Mouse (Mus musculus): ENCODE data around the gene Nr3c2.

Gene Nr3c2

GRCm38 (mm10) chr8:76971761-76972404 is 72.6 kb downstream of the Nr3c2 start:
- peak; percentile 64 for DNase-seq (ENCODE audit: low spot score)

- peak; percentile 74 for DNase-seq (ENCODE audit: low spot score)
Observed at GRCm38 (mm10) chr8:76972947-76973552, 73.8 kb downstream of the Nr3c2 start.

GRCm38 (mm10) chr8:76977907-76978306 is 78.7 kb downstream of the Nr3c2 start:
- no peak for DNase-seq (ENCODE audit: low spot score)

- no peak for DNase-seq (ENCODE audit: low spot score)
Observed at GRCm38 (mm10) chr8:76984082-76984481, 84.8 kb downstream of the Nr3c2 start.

- no peak for DNase-seq (ENCODE audit: low spot score)
Observed at GRCm38 (mm10) chr8:76984851-76985250, 85.6 kb downstream of the Nr3c2 start.

GRCm38 (mm10) chr8:76987876-76988275 is 88.6 kb downstream of the Nr3c2 start:
- DNase-seq (ENCODE audit: low spot score), result peak; percentile 28

GRCm38 (mm10) chr8:76998276-76998675 is 99.0 kb downstream of the Nr3c2 start:
- no peak for DNase-seq (ENCODE audit: low spot score)

- DNase-seq (ENCODE audit: low spot score), result no peak
Observed at GRCm38 (mm10) chr8:77009425-77009824, 110.2 kb downstream of the Nr3c2 start.

GRCm38 (mm10) chr8:77011985-77012384 is 112.7 kb downstream of the Nr3c2 start:
- no peak for DNase-seq (ENCODE audit: low spot score)

- DNase-seq (ENCODE audit: low spot score), result no peak
Observed at GRCm38 (mm10) chr8:77012641-77013040, 113.4 kb downstream of the Nr3c2 start.

GRCm38 (mm10) chr8:77016713-77017112 is 117.5 kb downstream of the Nr3c2 start:
- no peak for DNase-seq (ENCODE audit: low spot score)

GRCm38 (mm10) chr8:77023837-77024710 is 124.8 kb downstream of the Nr3c2 start:
- DNase-seq (ENCODE audit: low spot score), result peak; percentile 26

- DNase-seq (ENCODE audit: low spot score), result no peak
Observed at GRCm38 (mm10) chr8:77031213-77031612, 132.0 kb downstream of the Nr3c2 start.

- no peak for DNase-seq (ENCODE audit: low spot score)
Observed at GRCm38 (mm10) chr8:77033706-77034464, 134.6 kb downstream of the Nr3c2 start.

- no peak for DNase-seq (ENCODE audit: low spot score)
Observed at GRCm38 (mm10) chr8:77034465-77034829, 135.2 kb downstream of the Nr3c2 start.

GRCm38 (mm10) chr8:77041214-77041613 is 142.0 kb downstream of the Nr3c2 start:
- no peak for DNase-seq (ENCODE audit: low spot score)

- no peak for DNase-seq (ENCODE audit: low spot score)
Observed at GRCm38 (mm10) chr8:77044849-77045248, 145.6 kb downstream of the Nr3c2 start.

- DNase-seq (ENCODE audit: low spot score), result no peak
Observed at GRCm38 (mm10) chr8:77045711-77046110, 146.5 kb downstream of the Nr3c2 start.

GRCm38 (mm10) chr8:77046217-77046616 is 147.0 kb downstream of the Nr3c2 start:
- DNase-seq (ENCODE audit: low spot score), result no peak

- no peak for DNase-seq (ENCODE audit: low spot score)
Observed at GRCm38 (mm10) chr8:77046731-77047130, 147.5 kb downstream of the Nr3c2 start.

GRCm38 (mm10) chr8:77051399-77052275 is 152.4 kb downstream of the Nr3c2 start:
- DNase-seq (ENCODE audit: low spot score), result peak; percentile 14

Data from adipocyte (in vitro differentiated cells).